In the genomic region with DNA sequence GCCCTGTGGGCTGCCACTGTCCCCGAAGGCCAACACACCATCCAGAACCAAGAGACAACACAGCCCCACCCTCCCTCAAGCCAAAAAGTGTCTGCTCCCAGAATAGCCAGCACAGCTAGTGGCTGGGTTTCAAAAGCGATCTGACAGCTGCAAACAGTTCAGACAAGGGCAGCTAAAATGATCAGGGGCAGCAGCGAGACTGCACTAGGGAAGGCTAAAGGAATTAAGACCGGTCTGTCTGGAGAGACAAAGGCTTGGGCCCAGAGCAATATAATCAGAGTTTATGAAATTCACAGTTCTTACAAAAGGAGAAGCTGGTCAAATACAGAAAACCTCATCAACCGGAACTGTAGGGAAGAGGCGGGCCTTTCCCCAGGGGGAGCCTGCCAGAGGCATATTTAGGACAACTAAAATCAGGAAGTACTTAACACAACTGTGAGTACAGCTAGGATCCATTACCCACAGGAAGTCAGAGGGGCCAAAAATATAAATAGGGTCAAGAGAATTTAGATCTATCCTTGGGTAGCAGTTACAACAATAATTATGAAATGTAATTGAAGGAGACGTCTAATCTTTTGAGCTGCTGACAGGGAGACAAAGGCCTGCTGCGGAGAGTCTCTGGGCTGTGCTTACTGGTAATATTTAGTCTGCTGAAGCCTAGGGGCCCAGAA, we compare ENCODE assay signal across 8 mouse cellular contexts. TPM values are rescaled to one million over a fixed set of nuclear protein-coding genes. Genes with fewer than 3 reads are reported as not detected.
DNase-seq lines count a peak whose midpoint lies in the region; ATAC-seq and TF ChIP-seq lines count a peak whose summit lies in the region.

No protein-coding gene starts in this region.

- 18% methylated on average over 8 of the region's 8 CpGs for WGBS in embryonic facial prominence, embryonic 13.5 days
- 15% methylated on average over 8 of the region's 8 CpGs for WGBS in heart, embryonic 15.5 days
- 45% methylated on average over 8 of the region's 8 CpGs for WGBS in kidney, postnatal 0 days
- WGBS in stomach, embryonic 15.5 days: 26% methylated on average over 8 of the region's 8 CpGs

- peak; percentile 63 for DNase-seq in layer of hippocampus, adult 11-12 months (ENCODE audit: low spot score)
- no peak for DNase-seq in layer of hippocampus, adult 8-10 months (ENCODE audit: low spot score in 2 of 2)
- DNase-seq in kidney, postnatal 0 days (ENCODE audit: low spot score): peak; percentile 64
- DNase-seq in lung, postnatal 36 days: peak; percentile 83
- DNase-seq in thymus, postnatal 25 days: no peak

- peaks cover 7% of the 10 kb centered on the region for H3K36me3 ChIP-seq in embryonic facial prominence, embryonic 13.5 days
- no peaks in the 10 kb centered on the region for H3K36me3 ChIP-seq in heart, embryonic 15.5 days
- no peaks in the 10 kb centered on the region for H3K36me3 ChIP-seq in kidney, postnatal 0 days (ENCODE audit: insufficient read depth, low read length)
- H3K36me3 ChIP-seq in stomach, embryonic 15.5 days: no peaks in the 10 kb centered on the region

- no peaks in the 10 kb centered on the region for H3K9me3 ChIP-seq in embryonic facial prominence, embryonic 13.5 days
- no peaks in the 10 kb centered on the region for H3K9me3 ChIP-seq in heart, embryonic 15.5 days (replicated peaks)
- H3K9me3 ChIP-seq in kidney, postnatal 0 days (replicated peaks; ENCODE audit: low read length): no peaks in the 10 kb centered on the region
- no peaks in the 10 kb centered on the region for H3K9me3 ChIP-seq in stomach, embryonic 15.5 days

- peak overlapping the region; percentile 48 for H3K27ac ChIP-seq in embryonic facial prominence, embryonic 13.5 days
- peak overlapping the region; percentile 93 for H3K27ac ChIP-seq in heart, embryonic 15.5 days
- peak overlapping the region; percentile 77 for H3K27ac ChIP-seq in kidney, postnatal 0 days
- peak overlapping the region; percentile 82 for H3K27ac ChIP-seq in stomach, embryonic 15.5 days

- no peak overlapping the region; the same call in 1 of the 2 replicates for H3K4me2 ChIP-seq in embryonic facial prominence, embryonic 13.5 days
- peak overlapping the region; percentile 14 for H3K4me2 ChIP-seq in heart, embryonic 15.5 days
- no peak overlapping the region for H3K4me2 ChIP-seq in kidney, postnatal 0 days (ENCODE audit: low read length)
- no peak overlapping the region for H3K4me2 ChIP-seq in stomach, embryonic 15.5 days

- H3K4me3 ChIP-seq in embryonic facial prominence, embryonic 13.5 days: no peak overlapping the region
- no peak overlapping the region for H3K4me3 ChIP-seq in heart, embryonic 15.5 days
- H3K4me3 ChIP-seq in kidney, postnatal 0 days (replicated peaks; ENCODE audit: low read depth, low read length): no peak overlapping the region
- H3K4me3 ChIP-seq in stomach, embryonic 15.5 days (replicated peaks): no peak overlapping the region

- peaks cover 37% of the 10 kb centered on the region for H3K27me3 ChIP-seq in embryonic facial prominence, embryonic 13.5 days
- H3K27me3 ChIP-seq in heart, embryonic 15.5 days: 0 out of 2 replicates have a peak, but pooled peaks cover 5% of the 10 kb centered on the region
- H3K27me3 ChIP-seq in kidney, postnatal 0 days (ENCODE audit: insufficient read depth, low read length): no peaks in the 10 kb centered on the region
- peaks cover 18% of the 10 kb centered on the region for H3K27me3 ChIP-seq in stomach, embryonic 15.5 days (replicated peaks)

- no peak for TF ChIP-seq CTCF in kidney, postnatal 0 days (IDR thresholded peaks at IDR 0.05; ENCODE audit: low read depth)

- ATAC-seq in embryonic facial prominence, embryonic 13.5 days (ENCODE audit: insufficient number of reproducible peaks, insufficient read depth, low FRiP score, low TSS enrichment, low read depth): no peak
- peak; percentile 51 for ATAC-seq in heart, embryonic 15.5 days (replicated peaks; ENCODE audit: insufficient number of reproducible peaks, insufficient read depth, low FRiP score, low read depth)
- no peak for ATAC-seq in kidney, postnatal 0 days (replicated peaks; ENCODE audit: low FRiP score, low read depth)
- ATAC-seq in stomach, embryonic 15.5 days (ENCODE audit: insufficient read depth, low FRiP score, low read depth): no peak

- H3K9ac ChIP-seq in embryonic facial prominence, embryonic 13.5 days: peak overlapping the region; percentile 36; the same call in 1 of the 2 replicates
- no peak overlapping the region for H3K9ac ChIP-seq in heart, embryonic 15.5 days
- H3K9ac ChIP-seq in kidney, postnatal 0 days (ENCODE audit: low read depth, low read length): no peak overlapping the region
- H3K9ac ChIP-seq in stomach, embryonic 15.5 days: no peak overlapping the region

- H3K4me1 ChIP-seq in embryonic facial prominence, embryonic 13.5 days: peaks cover 27% of the 10 kb centered on the region
- H3K4me1 ChIP-seq in heart, embryonic 15.5 days (replicated peaks): peaks cover 36% of the 10 kb centered on the region
- peaks cover 8% of the 10 kb centered on the region; the same call in 1 of the 2 replicates for H3K4me1 ChIP-seq in kidney, postnatal 0 days (replicated peaks; ENCODE audit: insufficient read depth, low read length)
- peaks cover 16% of the 10 kb centered on the region for H3K4me1 ChIP-seq in stomach, embryonic 15.5 days

RNA-seq across cellular contexts. Expression of a gene that starts 12.9 kb away (rescaled TPM):
- total RNA-seq in layer of hippocampus, adult 8-10 months (2022): not detected
- polyA plus RNA-seq in embryonic facial prominence, embryonic 13.5 days (2015; fragmentation: Nextera tagmentation; extraction: Ambion mirVana): 20.4 and 29.0 TPM in 2 replicates
- polyA plus RNA-seq in heart, embryonic 15.5 days (2015; fragmentation: Nextera tagmentation; extraction: Ambion mirVana): 0.98 and 2.0 TPM in 2 replicates
- polyA plus RNA-seq in kidney, postnatal 0 days (2015; fragmentation: Nextera tagmentation; extraction: Ambion mirVana): 0.08 TPM in 1 of 2 replicates, not detected in the other
- 1.3 and 4.3 TPM in 2 replicates for polyA plus RNA-seq in stomach, embryonic 15.5 days (2015; fragmentation: Nextera tagmentation; extraction: Ambion mirVana)

RNA-seq across cellular contexts. Expression of a gene that starts 30.0 kb away (rescaled TPM):
- total RNA-seq in layer of hippocampus, adult 8-10 months (2022): 10 to 100 TPM; 72.2 to 86.2 (median 77.3) TPM
- 4.0 and 5.0 TPM in 2 replicates for polyA plus RNA-seq in embryonic facial prominence, embryonic 13.5 days (2015; fragmentation: Nextera tagmentation; extraction: Ambion mirVana)
- polyA plus RNA-seq in heart, embryonic 15.5 days (2015; fragmentation: Nextera tagmentation; extraction: Ambion mirVana): 9.7 and 10.3 TPM in 2 replicates
- 2.0 and 2.3 TPM in 2 replicates for polyA plus RNA-seq in kidney, postnatal 0 days (2015; fragmentation: Nextera tagmentation; extraction: Ambion mirVana)
- 5.8 and 6.1 TPM in 2 replicates for polyA plus RNA-seq in stomach, embryonic 15.5 days (2015; fragmentation: Nextera tagmentation; extraction: Ambion mirVana)

RNA-seq across cellular contexts. Expression of a gene that starts 59.1 kb away (rescaled TPM):
- 10 to 100 TPM; 59.9 to 70.0 (median 61.8) TPM for total RNA-seq in layer of hippocampus, adult 8-10 months (2022)
- polyA plus RNA-seq in embryonic facial prominence, embryonic 13.5 days (2015; fragmentation: Nextera tagmentation; extraction: Ambion mirVana): 84.1 and 89.7 TPM in 2 replicates
- polyA plus RNA-seq in heart, embryonic 15.5 days (2015; fragmentation: Nextera tagmentation; extraction: Ambion mirVana): 53.0 and 58.1 TPM in 2 replicates
- 56.7 and 65.7 TPM in 2 replicates for polyA plus RNA-seq in kidney, postnatal 0 days (2015; fragmentation: Nextera tagmentation; extraction: Ambion mirVana)
- polyA plus RNA-seq in stomach, embryonic 15.5 days (2015; fragmentation: Nextera tagmentation; extraction: Ambion mirVana): 85.8 and 90.6 TPM in 2 replicates

Comparison
In these comparisons a context has a peak if more than half of its experiments do, and no peak if none do; other contexts are left out.
1. DNase-seq: peak in layer of hippocampus, adult 11-12 months (single experiment), kidney, postnatal 0 days (single experiment) and lung, postnatal 36 days (single experiment); none in layer of hippocampus, adult 8-10 months (0 of 2) and thymus, postnatal 25 days (single experiment).
2. Peak in every context shown above with its lines, with median percentiles within 50 percentile points of each other: H3K27ac ChIP-seq.